Comparison of ENCODE assay signal across 8 mouse cellular contexts in the genomic region with DNA sequence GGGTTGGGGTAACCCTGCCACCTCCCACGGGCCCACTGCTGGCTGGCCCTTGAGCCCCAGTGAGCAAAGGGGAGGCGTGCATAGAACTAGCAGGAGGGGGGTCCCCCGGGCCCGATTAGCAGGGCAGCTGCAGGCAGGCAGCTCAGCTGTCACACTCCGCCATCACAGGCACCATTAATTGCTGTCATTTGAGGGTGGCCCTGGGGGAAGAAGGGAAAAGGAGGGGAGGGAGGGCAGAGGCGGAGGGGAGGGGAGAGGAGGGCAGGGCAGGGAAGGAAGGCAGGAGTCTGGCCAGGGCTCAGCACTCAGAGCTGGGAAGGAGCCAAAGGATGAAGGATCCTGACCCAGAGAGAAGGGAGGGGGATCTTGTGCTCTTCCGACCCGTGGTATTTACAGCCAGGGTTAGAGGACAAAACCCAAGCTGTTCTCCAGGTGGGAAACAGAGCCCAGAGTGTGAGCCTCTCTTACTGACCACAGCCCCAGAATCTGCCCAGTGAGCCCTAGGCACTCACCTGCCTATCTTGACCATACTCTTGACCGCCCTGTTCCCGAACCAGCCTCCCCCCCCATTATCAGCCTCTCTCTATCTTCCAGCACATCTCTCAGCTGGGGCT. TPM values are rescaled to one million over a fixed set of nuclear protein-coding genes. Genes with fewer than 3 reads are reported as not detected.
DNase-seq lines count a peak whose midpoint lies in the region; ATAC-seq and TF ChIP-seq lines count a peak whose summit lies in the region.

No protein-coding gene starts in this region.

- H3K9me3 ChIP-seq in lung, embryonic 15.5 days, result no peaks in the 10 kb centered on the region
- no peaks in the 10 kb centered on the region for H3K9me3 ChIP-seq in forebrain, postnatal 0 days (ENCODE audit: low read length)
- no peaks in the 10 kb centered on the region for H3K9me3 ChIP-seq in neural tube, embryonic 15.5 days (replicated peaks)

- peak overlapping the region; percentile 38 for H3K4me2 ChIP-seq in lung, embryonic 15.5 days
- H3K4me2 ChIP-seq in forebrain, postnatal 0 days (ENCODE audit: low read depth), result no peak overlapping the region
- H3K4me2 ChIP-seq in neural tube, embryonic 15.5 days, result peak overlapping the region; percentile 42

- no peak for TF ChIP-seq CTCF in forebrain, postnatal 0 days (IDR thresholded peaks at IDR 0.05; ENCODE audit: low read depth)

- H3K4me1 ChIP-seq in lung, embryonic 15.5 days, result peaks cover 98% of the 10 kb centered on the region
- H3K4me1 ChIP-seq in forebrain, postnatal 0 days (ENCODE audit: insufficient read depth), result peaks cover 39% of the 10 kb centered on the region
- H3K4me1 ChIP-seq in neural tube, embryonic 15.5 days, result peaks cover 96% of the 10 kb centered on the region

- no peaks in the 10 kb centered on the region for H3K27me3 ChIP-seq in lung, embryonic 15.5 days
- no peaks in the 10 kb centered on the region for H3K27me3 ChIP-seq in forebrain, postnatal 0 days (ENCODE audit: insufficient read depth, low read length)
- no peaks in the 10 kb centered on the region for H3K27me3 ChIP-seq in neural tube, embryonic 15.5 days (replicated peaks)

- H3K36me3 ChIP-seq in lung, embryonic 15.5 days, result no peaks in the 10 kb centered on the region
- H3K36me3 ChIP-seq in forebrain, postnatal 0 days (ENCODE audit: insufficient read depth), result no peaks in the 10 kb centered on the region; the same call in 1 of the 2 replicates
- H3K36me3 ChIP-seq in neural tube, embryonic 15.5 days, result no peaks in the 10 kb centered on the region

- no peak overlapping the region; the same call in 1 of the 2 replicates for H3K4me3 ChIP-seq in lung, embryonic 15.5 days
- H3K4me3 ChIP-seq in forebrain, postnatal 0 days (ENCODE audit: low read depth, low read length), result no peak overlapping the region
- H3K4me3 ChIP-seq in neural tube, embryonic 15.5 days (replicated peaks), result no peak overlapping the region

- peak overlapping the region; percentile 86 for H3K27ac ChIP-seq in lung, embryonic 15.5 days
- H3K27ac ChIP-seq in forebrain, postnatal 0 days (ENCODE audit: low read depth, low read length), result peak overlapping the region; percentile 73
- H3K27ac ChIP-seq in neural tube, embryonic 15.5 days (replicated peaks), result peak overlapping the region; percentile 89

- no peak; the same call in 1 of the 2 replicates for ATAC-seq in lung, embryonic 15.5 days (ENCODE audit: borderline replicate concordance, extremely low read depth, low FRiP score, low TSS enrichment)
- peak; percentile 38 for ATAC-seq in forebrain, postnatal 0 days
- ATAC-seq in neural tube, embryonic 15.5 days (ENCODE audit: low FRiP score), result 0 out of 2 replicates have a peak, but pooled peaks have one; percentile 6
- no peak for ATAC-seq in granulocyte monocyte progenitor cell, adult 5-6 weeks (replicated peaks; ENCODE audit: poor library complexity, severe bottlenecking)

- 17% methylated on average over 10 of the region's 10 CpGs for WGBS in lung, embryonic 15.5 days
- 20% methylated on average over 9 of the region's 10 CpGs for WGBS in forebrain, postnatal 0 days
- 10% methylated on average over 10 of the region's 10 CpGs for WGBS in neural tube, embryonic 15.5 days

- DNase-seq in lung, adult 18-20 months, result no peak
- DNase-seq in forebrain, postnatal 0 days, result peak; percentile 62
- DNase-seq in kidney, postnatal 4 days, result peak; percentile 55 to 72
- DNase-seq in spleen, postnatal 10 days (ENCODE audit: low spot score in 2 of 2), result no peak
- DNase-seq in urinary bladder, postnatal 10 days (ENCODE audit: low spot score), result no peak

- H3K9ac ChIP-seq in lung, embryonic 15.5 days, result no peak overlapping the region
- no peak overlapping the region for H3K9ac ChIP-seq in forebrain, postnatal 0 days
- peak overlapping the region; percentile 20; the same call in 1 of the 2 replicates for H3K9ac ChIP-seq in neural tube, embryonic 15.5 days (replicated peaks)

RNA-seq across cellular contexts. Expression of a gene that starts 28.0 kb away (rescaled TPM):
- polyA plus RNA-seq in lung, embryonic 15.5 days (2015; fragmentation: Nextera tagmentation; extraction: Ambion mirVana), result 28.7 and 30.5 TPM in 2 replicates
- total RNA-seq in forebrain, postnatal 0 days (2014; rRNA removed), result 12.7 and 13.4 TPM in 2 replicates
- polyA plus RNA-seq in forebrain, postnatal 0 days (2015; fragmentation: Nextera tagmentation; extraction: Ambion mirVana), result 11.6 and 16.8 TPM in 2 replicates
- polyA plus RNA-seq in neural tube, embryonic 15.5 days (2015; fragmentation: Nextera tagmentation; extraction: Ambion mirVana), result 24.2 and 28.5 TPM in 2 replicates
- 47.9 and 77.4 TPM in 2 replicates for total RNA-seq in granulocyte monocyte progenitor cell, adult 5-6 weeks (2014; fragmentation: Nextera tagmentation)
- total RNA-seq in granulocyte monocyte progenitor cell, adult 5-6 weeks (2017), result 5.3 and 11.8 TPM in 2 replicates

Comparison
In these comparisons a context has a peak if more than half of its experiments do, and no peak if none do; other contexts are left out.
1. ATAC-seq: peak in forebrain, postnatal 0 days (single experiment) and neural tube, embryonic 15.5 days (single experiment); none in lung, embryonic 15.5 days (single experiment) and granulocyte monocyte progenitor cell, adult 5-6 weeks (single experiment).
2. DNase-seq: peak in forebrain, postnatal 0 days (single experiment) and kidney, postnatal 4 days (2 of 2); none in lung, adult 18-20 months (0 of 2), spleen, postnatal 10 days (0 of 2) and urinary bladder, postnatal 10 days (single experiment).
3. Peak in every context shown above with its lines, with median percentiles within 50 percentile points of each other: H3K27ac ChIP-seq.